ENCODE assay signal across 9 mouse cellular contexts in the genomic region with DNA sequence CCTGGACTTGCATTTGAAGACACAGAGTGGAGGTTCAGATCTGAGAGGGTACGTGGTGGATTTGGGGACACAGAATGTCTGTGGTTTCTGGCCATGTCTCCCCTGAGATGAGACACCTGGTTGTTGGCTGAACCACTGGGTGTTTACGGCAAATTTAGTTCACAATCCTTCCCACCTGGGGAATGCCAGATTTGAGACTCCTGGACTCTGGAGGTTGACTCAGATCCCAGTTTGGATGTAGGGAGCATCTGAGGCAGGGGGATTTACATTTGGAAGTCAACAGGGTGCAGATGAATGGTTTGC. TPM values are rescaled to one million over a fixed set of nuclear protein-coding genes. Genes with fewer than 3 reads are reported as not detected.
A peak's percentile ranks its signal among the peaks of the same experiment; 100 is the strongest.
DNase-seq lines count a peak whose midpoint lies in the region; ATAC-seq and TF ChIP-seq lines count a peak whose summit lies in the region.
"Had no signal": no experiment of that assay in that cellular context is flagged by ENCODE, and none has a peak within 500 bp of the region (broad histone marks: within the 10 kb centered on the region; RNA-seq: fewer than 3 reads in every experiment).

No protein-coding gene starts in this region.

- no peaks in the 10 kb centered on the region for H3K27me3 ChIP-seq in kidney, embryonic 14.5 days (ENCODE audit: control insufficient read depth, insufficient read depth, low read length)
- H3K27me3 ChIP-seq in hindbrain, embryonic 14.5 days (ENCODE audit: control insufficient read depth, insufficient read depth, low read length), result no peaks in the 10 kb centered on the region
- H3K27me3 ChIP-seq in midbrain, embryonic 14.5 days (ENCODE audit: control insufficient read depth, insufficient read depth, low read length), result no peaks in the 10 kb centered on the region

- peaks cover 12% of the 10 kb centered on the region for H3K4me1 ChIP-seq in kidney, embryonic 14.5 days (ENCODE audit: control insufficient read depth, insufficient read depth, low read length)
- peaks cover 21% of the 10 kb centered on the region for H3K4me1 ChIP-seq in bone marrow macrophage, adult 2 months (ENCODE audit: control insufficient read depth, insufficient read depth, low read length)
- H3K4me1 ChIP-seq in hindbrain, embryonic 14.5 days (replicated peaks; ENCODE audit: control insufficient read depth, insufficient read depth, low read length), result peaks cover 24% of the 10 kb centered on the region
- H3K4me1 ChIP-seq in midbrain, embryonic 14.5 days (ENCODE audit: control insufficient read depth, insufficient read depth, low read length), result peaks cover 20% of the 10 kb centered on the region

- peaks cover 31% of the 10 kb centered on the region for H3K36me3 ChIP-seq in kidney, embryonic 14.5 days (ENCODE audit: control insufficient read depth, insufficient read depth, low read length)
- H3K36me3 ChIP-seq in hindbrain, embryonic 14.5 days (replicated peaks; ENCODE audit: control insufficient read depth, insufficient read depth), result peaks cover 28% of the 10 kb centered on the region
- H3K36me3 ChIP-seq in midbrain, embryonic 14.5 days (ENCODE audit: control insufficient read depth, insufficient read depth, low read length), result peaks cover 24% of the 10 kb centered on the region

- TF ChIP-seq CTCF in bone marrow macrophage, adult 2 months (IDR thresholded peaks at IDR 0.05; ENCODE audit: low read depth, low read length), result no peak

- H3K9ac ChIP-seq in kidney, embryonic 14.5 days (ENCODE audit: low read depth, low read length), result peak overlapping the region; percentile 90
- peak overlapping the region; percentile 90 for H3K9ac ChIP-seq in hindbrain, embryonic 14.5 days
- peak overlapping the region; percentile 92 for H3K9ac ChIP-seq in midbrain, embryonic 14.5 days (replicated peaks; ENCODE audit: low read length)

- no peak for DNase-seq in kidney, postnatal 4 days
- no peak for DNase-seq in hindbrain, embryonic 14.5 days (ENCODE audit: low spot score)
- DNase-seq in midbrain, embryonic 14.5 days, result no peak
- no peak for DNase-seq in left cerebral cortex, adult 9 months (ENCODE audit: low spot score in 2 of 2)
- DNase-seq in adrenal gland, postnatal 4 days (ENCODE audit: low spot score in 2 of 2), result no peak
- DNase-seq in kidney, postnatal 25 days, result no peak

- peak overlapping the region; percentile 76 for H3K4me2 ChIP-seq in kidney, embryonic 14.5 days (replicated peaks; ENCODE audit: low read depth, low read length)
- H3K4me2 ChIP-seq in hindbrain, embryonic 14.5 days (replicated peaks), result peak overlapping the region; percentile 87
- H3K4me2 ChIP-seq in midbrain, embryonic 14.5 days (ENCODE audit: low read length), result peak overlapping the region; percentile 91

- H3K9me3 ChIP-seq in kidney, embryonic 14.5 days (ENCODE audit: control insufficient read depth, low read length), result no peaks in the 10 kb centered on the region
- H3K9me3 ChIP-seq in hindbrain, embryonic 14.5 days (ENCODE audit: control insufficient read depth, low read length), result no peaks in the 10 kb centered on the region
- no peaks in the 10 kb centered on the region for H3K9me3 ChIP-seq in midbrain, embryonic 14.5 days (ENCODE audit: control insufficient read depth, low read length)

- WGBS in kidney, embryonic 14.5 days, result 47% methylated on average over 2 of the region's 2 CpGs
- WGBS in hindbrain, embryonic 14.5 days, result 71% methylated on average over 2 of the region's 2 CpGs
- 65% methylated on average over 2 of the region's 2 CpGs for WGBS in midbrain, embryonic 14.5 days

- H3K4me3 ChIP-seq in kidney, embryonic 14.5 days (ENCODE audit: low read length), result peak overlapping the region; percentile 82
- H3K4me3 ChIP-seq in bone marrow macrophage, adult 2 months (ENCODE audit: insufficient read depth, low read length), result peak overlapping the region; percentile 83
- H3K4me3 ChIP-seq in hindbrain, embryonic 14.5 days (replicated peaks; ENCODE audit: low read length), result peak overlapping the region; percentile 81
- peak overlapping the region; percentile 85 for H3K4me3 ChIP-seq in midbrain, embryonic 14.5 days (replicated peaks; ENCODE audit: low read depth, low read length)

- ATAC-seq in kidney, embryonic 14.5 days (ENCODE audit: low FRiP score, low TSS enrichment), result no peak
- ATAC-seq in hindbrain, embryonic 14.5 days (ENCODE audit: low FRiP score), result no peak
- ATAC-seq in midbrain, embryonic 14.5 days (ENCODE audit: low FRiP score, low TSS enrichment), result no peak

- no peak overlapping the region for H3K27ac ChIP-seq in kidney, embryonic 14.5 days (ENCODE audit: low read depth, low read length)
- no peak overlapping the region; the same call in 1 of the 2 replicates for H3K27ac ChIP-seq in bone marrow macrophage, adult 2 months (ENCODE audit: insufficient read depth, low read depth, low read length)
- no peak overlapping the region for H3K27ac ChIP-seq in hindbrain, embryonic 14.5 days
- no peak overlapping the region for H3K27ac ChIP-seq in midbrain, embryonic 14.5 days (replicated peaks; ENCODE audit: low read depth, low read length)

- TF ChIP-seq POLR2A in bone marrow macrophage, adult 2 months (IDR thresholded peaks at IDR 0.05; ENCODE audit: borderline replicate concordance, low read depth, low read length), result no peak

RNA-seq across cellular contexts. Expression of gene Fzr1, which starts 1.0 kb away (rescaled TPM):
- 101 and 108 TPM in 2 replicates for polyA plus RNA-seq in kidney, embryonic 14.5 days (2014; fragmentation: Nextera tagmentation; extraction: Ambion mirVana)
- 32.6 and 35.0 TPM in 2 replicates for polyA plus RNA-seq in bone marrow macrophage, adult 2 months (2012; ENCODE audit: insufficient read depth, insufficient read length, missing spikeins)
- 119 and 125 TPM in 2 replicates for polyA plus RNA-seq in hindbrain, embryonic 14.5 days (2014; fragmentation: Nextera tagmentation; extraction: Ambion mirVana)
- polyA plus RNA-seq in midbrain, embryonic 14.5 days (2014; fragmentation: Nextera tagmentation; extraction: Ambion mirVana), result 122 and 146 TPM in 2 replicates
- total RNA-seq in adrenal gland, postnatal 4 days (2021), result 10 to 100 TPM; 69.1 to 70.7 TPM

RNA-seq across cellular contexts. Expression of gene Dohh, which starts 6.9 kb away (rescaled TPM):
- 59.2 and 73.9 TPM in 2 replicates for polyA plus RNA-seq in kidney, embryonic 14.5 days (2014; fragmentation: Nextera tagmentation; extraction: Ambion mirVana)
- polyA plus RNA-seq in bone marrow macrophage, adult 2 months (2012; ENCODE audit: insufficient read depth, insufficient read length, missing spikeins), result 23.1 and 29.5 TPM in 2 replicates
- 68.9 TPM in 2 replicates for polyA plus RNA-seq in hindbrain, embryonic 14.5 days (2014; fragmentation: Nextera tagmentation; extraction: Ambion mirVana)
- 59.5 and 79.6 TPM in 2 replicates for polyA plus RNA-seq in midbrain, embryonic 14.5 days (2014; fragmentation: Nextera tagmentation; extraction: Ambion mirVana)
- 10 to 100 TPM; 49.4 to 49.7 TPM for total RNA-seq in adrenal gland, postnatal 4 days (2021)

RNA-seq across cellular contexts. Expression of gene Gm48551, which starts 7.0 kb away (rescaled TPM):
- polyA plus RNA-seq in kidney, embryonic 14.5 days (2014; fragmentation: Nextera tagmentation; extraction: Ambion mirVana), result 3.5 and 3.8 TPM in 2 replicates
- polyA plus RNA-seq in bone marrow macrophage, adult 2 months (2012; ENCODE audit: insufficient read depth, insufficient read length, missing spikeins), result 0.75 and 2.2 TPM in 2 replicates
- 5.5 and 5.7 TPM in 2 replicates for polyA plus RNA-seq in hindbrain, embryonic 14.5 days (2014; fragmentation: Nextera tagmentation; extraction: Ambion mirVana)
- 4.5 and 8.2 TPM in 2 replicates for polyA plus RNA-seq in midbrain, embryonic 14.5 days (2014; fragmentation: Nextera tagmentation; extraction: Ambion mirVana)
- total RNA-seq in adrenal gland, postnatal 4 days (2021), result 1 to 10 TPM; 1.7 to 1.8 TPM

RNA-seq across cellular contexts. Expression of gene Gm48552, which starts 11.5 kb away (rescaled TPM):
- 0.61 and 1.5 TPM in 2 replicates for polyA plus RNA-seq in kidney, embryonic 14.5 days (2014; fragmentation: Nextera tagmentation; extraction: Ambion mirVana)
- polyA plus RNA-seq in bone marrow macrophage, adult 2 months (2012; ENCODE audit: insufficient read depth, insufficient read length, missing spikeins), result not detected in 2 replicates
- 1.9 and 2.2 TPM in 2 replicates for polyA plus RNA-seq in hindbrain, embryonic 14.5 days (2014; fragmentation: Nextera tagmentation; extraction: Ambion mirVana)
- 1.3 and 2.9 TPM in 2 replicates for polyA plus RNA-seq in midbrain, embryonic 14.5 days (2014; fragmentation: Nextera tagmentation; extraction: Ambion mirVana)
- total RNA-seq in adrenal gland, postnatal 4 days (2021), result 1 to 10 TPM; 2.6 to 4.1 TPM
- total RNA-seq: hematopoietic stem cell, adult 5-6 weeks had no signal

RNA-seq across cellular contexts. Expression of gene 4930404N11Rik, which starts 11.7 kb away (rescaled TPM):
- polyA plus RNA-seq in kidney, embryonic 14.5 days (2014; fragmentation: Nextera tagmentation; extraction: Ambion mirVana), result 0.14 and 0.30 TPM in 2 replicates
- polyA plus RNA-seq in bone marrow macrophage, adult 2 months (2012; ENCODE audit: insufficient read depth, insufficient read length, missing spikeins), result not detected in 2 replicates
- polyA plus RNA-seq in hindbrain, embryonic 14.5 days (2014; fragmentation: Nextera tagmentation; extraction: Ambion mirVana), result 0.30 and 0.59 TPM in 2 replicates
- polyA plus RNA-seq in midbrain, embryonic 14.5 days (2014; fragmentation: Nextera tagmentation; extraction: Ambion mirVana), result 0.32 and 0.37 TPM in 2 replicates
- 1 to 10 TPM; 6.3 to 8.2 TPM for total RNA-seq in adrenal gland, postnatal 4 days (2021)
